Mouse (Mus musculus) olfactory bulb, adult 2 months (tissue): ENCODE data around the gene AW146154.
"Not testable (repeated sequence)": the region's sequence is repeated elsewhere in the genome, so short reads cannot be mapped to it uniquely, and the experiment has no call there.

Source experiments
- CTCF ChIP-seq: fragments of 200-500 bp; IDR thresholded peaks from 2 replicates; pipeline ENCODE4 v1.5.1; 2012; ENCODE audit warnings: low read depth, mild to moderate bottlenecking, low read length, moderate library complexity; ENCODE audit not compliant: insufficient read depth
- POLR2A ChIP-seq: fragments of 200-500 bp; IDR thresholded peaks from 2 replicates; pipeline ENCODE4 v1.6.1; 2012; ENCODE audit warnings: mild to moderate bottlenecking, low read depth, low read length, moderate library complexity; ENCODE audit not compliant: insufficient read depth

GRCm38 (mm10) chr7:41448596-41448995, 51.1 kb downstream of the AW146154 start, which contains the start of gene Vmn2r57:
- not testable (repeated sequence) for TF ChIP-seq CTCF, POLR2A
